Mouse (Mus musculus) MEL (cell line): Measurements from ENCODE around the gene Cdc42se2. TPM values are rescaled to one million over a fixed set of nuclear protein-coding genes. Genes with fewer than 3 reads are reported as not detected.

Experiments used
- DNase-seq: peaks from one replicate; pipeline ENCODE4 v3.0.0; 2011; ENCODE audit warnings: low read depth, low spot score
- H3K27ac ChIP-seq: 2 replicates; pipeline ENCODE4 v1.5.1; 2012; ENCODE audit warnings: low read depth, mild to moderate bottlenecking, control low read depth, low read length, moderate library complexity; ENCODE audit not compliant: control insufficient read depth
- H3K27me3 ChIP-seq, 2 experiments: fragments of 150-350 bp in 1 of 2; sonication (generic) in 1 of 2; 2 replicates each; pipeline ENCODE4 v1.6.1; 2012; ENCODE audit warnings: low read length in 2 of 2, mild to moderate bottlenecking in 2 of 2, improper control_type of control experiment in 1 of 2, moderate library complexity in 1 of 2; ENCODE audit not compliant: insufficient read depth in 2 of 2, control insufficient read depth in 1 of 2
- H3K36me3 ChIP-seq, 2 experiments: 2 replicates each; pipeline ENCODE4 v1.6.1; 2012 to 2014; ENCODE audit warnings: low read length in 2 of 2, improper control_type of control experiment in 1 of 2, inconsistent platforms in 1 of 2, mild to moderate bottlenecking in 1 of 2; ENCODE audit not compliant: insufficient read depth in 2 of 2, control insufficient read depth in 1 of 2
- H3K4me1 ChIP-seq, 2 experiments: fragments of 150-350 bp in 1 of 2; sonication (generic) in 1 of 2; 2 replicates each; pipeline ENCODE4 v1.6.1; 2012; ENCODE audit warnings: low read length in 2 of 2, improper control_type of control experiment in 1 of 2, mild to moderate bottlenecking in 1 of 2; ENCODE audit not compliant: insufficient read depth in 2 of 2, control insufficient read depth in 1 of 2
- H3K4me3 ChIP-seq, 2 experiments: fragments of 150-350 bp in 1 of 2; sonication (generic) in 1 of 2; 2 replicates each; pipeline ENCODE4 v1.5.1; 2012; ENCODE audit warnings: low read depth in 2 of 2, low read length in 2 of 2, mild to moderate bottlenecking in 2 of 2, moderate library complexity in 2 of 2, control low read depth in 1 of 2, improper control_type of control experiment in 1 of 2; ENCODE audit not compliant: control insufficient read depth in 1 of 2, insufficient read depth in 1 of 2
- H3K79me2 ChIP-seq: 2 replicates; pipeline ENCODE4 v1.6.1; 2012; ENCODE audit warnings: mild to moderate bottlenecking, low read length, moderate library complexity; ENCODE audit not compliant: control insufficient read depth, poor library complexity, insufficient read depth
- H3K9ac ChIP-seq: 2 replicates; pipeline ENCODE4 v1.6.1; 2012; ENCODE audit warnings: low read depth, mild to moderate bottlenecking, control low read depth, low read length, moderate library complexity; ENCODE audit not compliant: control insufficient read depth, poor library complexity, severe bottlenecking
- H3K9me3 ChIP-seq: fragments of 150-350 bp; sonication (generic); replicated peaks from 2 replicates; pipeline ENCODE4 v1.6.1; 2012; ENCODE audit warnings: mild to moderate bottlenecking, low read length, improper control_type of control experiment, moderate library complexity; ENCODE audit not compliant: insufficient read depth
- E2F4 ChIP-seq: IDR thresholded peaks from 2 replicates; pipeline ENCODE4 v1.6.1; 2011; ENCODE audit warnings: low read depth, low read length, improper control_type of control experiment, borderline replicate concordance
- ELF1 ChIP-seq: IDR thresholded peaks from 2 replicates; pipeline ENCODE4 v1.6.1; 2014; ENCODE audit warnings: low read depth, mild to moderate bottlenecking, inconsistent platforms, low read length, improper control_type of control experiment, moderate library complexity
- EP300 ChIP-seq, 2 experiments: IDR thresholded peaks; 2 replicates each; pipeline ENCODE4 v1.6.1; 2011; ENCODE audit warnings: improper control_type of control experiment in 2 of 2, low read length in 2 of 2, low read depth in 1 of 2, mild to moderate bottlenecking in 1 of 2
- GABPA ChIP-seq: IDR thresholded peaks from 2 replicates; pipeline ENCODE4 v1.6.1; 2012; ENCODE audit warnings: low read depth, mild to moderate bottlenecking, inconsistent platforms, low read length, improper control_type of control experiment, moderate library complexity
- JUND ChIP-seq: IDR thresholded peaks from 2 replicates; pipeline ENCODE4 v1.6.1; 2011; ENCODE audit warnings: low read depth, mild to moderate bottlenecking, improper control_type of control experiment, low read length
- MXI1 ChIP-seq: IDR thresholded peaks from 2 replicates; pipeline ENCODE4 v1.6.1; 2011; ENCODE audit warnings: mild to moderate bottlenecking, low read depth, low read length, improper control_type of control experiment
- MYB ChIP-seq: IDR thresholded peaks from 2 replicates; pipeline ENCODE4 v1.6.1; 2011; ENCODE audit warnings: mild to moderate bottlenecking, low read depth, low read length, improper control_type of control experiment
- POLR2AphosphoS5 ChIP-seq: IDR thresholded peaks from 2 replicates; pipeline ENCODE4 v1.6.1; 2012; ENCODE audit warnings: low read depth, borderline replicate concordance, mild to moderate bottlenecking, inconsistent platforms, low read length, moderate library complexity, mixed read lengths
- RAD21 ChIP-seq: IDR thresholded peaks from 2 replicates; pipeline ENCODE4 v1.6.1; 2011; ENCODE audit warnings: mild to moderate bottlenecking, low read depth, low read length, improper control_type of control experiment
- RCOR1 ChIP-seq: IDR thresholded peaks from 2 replicates; pipeline ENCODE4 v1.6.1; 2012; ENCODE audit warnings: low read depth, mild to moderate bottlenecking, inconsistent platforms, low read length, improper control_type of control experiment
- SIN3A ChIP-seq: IDR thresholded peaks from 2 replicates; pipeline ENCODE4 v1.6.1; 2012; ENCODE audit warnings: low read length, improper control_type of control experiment, inconsistent platforms
- TAL1 ChIP-seq: IDR thresholded peaks from 2 replicates; pipeline ENCODE4 v1.6.1; 2012; ENCODE audit warnings: mild to moderate bottlenecking, inconsistent platforms, low read length, moderate library complexity, mixed read lengths
- USF1 ChIP-seq: IDR thresholded peaks from 2 replicates; pipeline ENCODE4 v1.6.1; 2014; ENCODE audit warnings: low read depth, mild to moderate bottlenecking, inconsistent platforms, low read length, improper control_type of control experiment, moderate library complexity
- ZC3H11A ChIP-seq: IDR thresholded peaks from 2 replicates; pipeline ENCODE4 v1.6.1; 2012; ENCODE audit warnings: low read depth, mild to moderate bottlenecking, inconsistent platforms, low read length, improper control_type of control experiment
- ZMIZ1 ChIP-seq: IDR thresholded peaks from 2 replicates; pipeline ENCODE4 v1.6.1; 2012; ENCODE audit warnings: low read depth, mild to moderate bottlenecking, inconsistent platforms, low read length, improper control_type of control experiment, moderate library complexity
- polyA plus RNA-seq, 2 experiments: library from polyadenylated mRNA; stranded (reverse) in 1 of 2; unstranded in 1 of 2; fragments of >175 nt in 1 of 2; fragments of >200 nt in 1 of 2; gene quantifications; 2 replicates each; pipeline versions ENCODE4 v1.2.1 to v1.2.4; 2012; ENCODE audit warnings: low replicate concordance in 2 of 2, low read depth in 1 of 2; ENCODE audit not compliant: insufficient read length in 2 of 2, insufficient read depth in 1 of 2, missing spikeins in 1 of 2
- total RNA-seq: library from RNA; depleted of rRNA; stranded (reverse); fragments of 300-350 nt; gene quantifications from 2 replicates; pipeline ENCODE4 v1.2.3, GENCODE M21; 2012

Gene Cdc42se2
- total and polyA plus RNA-seq, 3 experiments, result 30.1 to 47.4 (median 33.4) TPM

DNA sequence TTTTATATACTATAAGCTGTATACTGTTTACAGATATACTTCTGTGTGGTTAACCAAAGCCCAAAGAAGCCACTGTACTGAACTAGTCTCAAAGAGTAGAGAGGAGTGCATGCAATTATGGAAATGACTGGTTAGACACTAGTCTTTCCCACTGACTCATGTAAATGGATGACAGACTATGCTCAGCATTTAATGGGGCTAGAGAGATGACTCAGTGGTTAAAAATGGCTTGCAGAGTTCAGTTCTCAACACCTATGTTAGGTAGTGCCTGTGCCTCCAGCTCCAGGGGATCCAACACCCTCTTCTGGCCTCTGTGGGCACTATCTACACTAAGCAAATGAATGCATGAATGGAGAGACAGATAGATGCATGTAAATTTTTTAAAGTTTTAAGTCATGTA, 38.6 kb downstream of the Cdc42se2 start:
- Histone ChIP-seq H3K9ac (no peak overlapping the region), H3K4me3 (no peak overlapping the region), H3K79me2 (no peaks in the 10 kb centered on the region), H3K36me3 (peaks cover 0 to 6% of the 10 kb centered on the region in 2 experiments; a peak in 2 of 4 replicates), H3K4me1 (no peaks in the 10 kb centered on the region), H3K9me3 (no peaks in the 10 kb centered on the region), H3K27me3 (no peaks in the 10 kb centered on the region), H3K27ac (no peak overlapping the region)
- TF ChIP-seq ELF1, result no peak
- TF ChIP-seq SIN3A, result no peak
- DNase-seq, result no peak

DNA sequence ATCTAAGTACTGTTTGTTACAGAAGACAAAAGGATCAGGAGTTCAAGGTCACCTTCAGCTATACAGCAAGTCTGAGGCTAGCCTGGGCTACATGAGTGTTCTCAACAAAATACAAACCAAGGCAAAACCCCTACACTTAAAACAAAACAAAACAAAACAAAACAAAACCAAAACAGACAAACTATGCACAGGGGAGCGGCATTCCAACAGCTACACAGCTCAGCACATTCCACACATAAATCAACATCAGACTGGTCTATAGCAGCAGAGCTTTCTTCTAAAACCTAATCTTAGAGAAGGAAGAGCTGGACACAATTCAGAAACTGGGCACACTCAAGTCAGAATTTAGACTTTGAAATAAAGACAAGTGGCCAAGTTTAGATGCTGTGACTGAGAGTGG, 43.2 kb downstream of the Cdc42se2 start:
- Histone ChIP-seq H3K9me3 (no peaks in the 10 kb centered on the region), H3K4me3 (no peak overlapping the region), H3K9ac (no peak overlapping the region), H3K27me3 (no peaks in the 10 kb centered on the region), H3K79me2 (no peaks in the 10 kb centered on the region), H3K27ac (no peak overlapping the region), H3K36me3 (peaks cover 3 to 7% of the 10 kb centered on the region in 2 experiments; a peak in 3 of 4 replicates), H3K4me1 (peaks cover 0 to 6% of the 10 kb centered on the region in 2 experiments; a peak in 2 of 4 replicates)
- DNase-seq, result no peak
- TF ChIP-seq EP300 (IDR thresholded peaks at IDR 0.05; ENCODE audit: low read depth in 1 of 2, low read length in 2 of 2) (no peak), E2F4 (no peak)

DNA sequence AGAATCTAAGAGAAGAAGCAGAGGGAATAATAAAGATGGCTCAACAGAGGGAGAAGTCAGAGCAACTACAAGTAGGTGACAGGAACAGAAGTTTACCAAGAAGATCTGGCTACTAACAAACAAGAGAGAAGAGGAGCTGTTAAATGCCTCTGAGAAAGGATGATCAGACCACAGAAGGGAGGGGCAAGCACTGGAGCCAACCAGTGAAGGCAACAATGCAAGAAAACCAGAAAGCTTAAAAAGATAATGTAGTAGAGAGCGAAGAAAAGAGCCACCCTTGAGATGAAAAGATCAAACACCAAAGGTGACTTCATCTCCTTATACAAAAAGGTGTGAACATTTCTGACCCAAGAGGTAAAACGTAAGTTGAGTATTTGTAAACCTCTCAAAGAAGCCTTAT, 46.1 kb downstream of the Cdc42se2 start:
- peak; percentile 42 for DNase-seq
- Histone ChIP-seq H3K27me3 (no peaks in the 10 kb centered on the region), H3K27ac (no peak overlapping the region), H3K9ac (no peak overlapping the region), H3K4me3 (no peak overlapping the region), H3K36me3 (peaks cover 0 to 19% of the 10 kb centered on the region in 2 experiments; a peak in 3 of 4 replicates), H3K79me2 (no peaks in the 10 kb centered on the region), H3K9me3 (no peaks in the 10 kb centered on the region), H3K4me1 (peaks cover 0 to 14% of the 10 kb centered on the region in 2 experiments; a peak in 2 of 4 replicates)
- TF ChIP-seq MYB (no peak), ZMIZ1 (no peak), ELF1 (no peak), GABPA (no peak), TAL1 (no peak), RAD21 (no peak), RCOR1 (no peak), MXI1 (no peak), ZC3H11A (no peak), USF1 (no peak), EP300 (IDR thresholded peaks at IDR 0.05; ENCODE audit: low read depth in 1 of 2, low read length in 2 of 2) (no peak), POLR2AphosphoS5 (no peak), SIN3A (no peak), JUND (no peak)
